Mouse (Mus musculus) CD8-positive naive resting alpha-beta T cell, adult 2 months (primary cell): ENCODE data around the gene Pdyn.

Experiments used
- DNase-seq, 2 experiments: peaks; one replicate each; pipeline ENCODE4 v3.0.0; 2022; ENCODE audit warnings: low read depth in 2 of 2, low spot score in 2 of 2

Pdyn gene

GRCm38 (mm10) chr2:129654233-129654950, 45.3 kb downstream of the Pdyn start:
- no peak for DNase-seq

- DNase-seq = no peak
Measured at GRCm38 (mm10) chr2:129653632-129654031, 46.0 kb downstream of the Pdyn start.

GRCm38 (mm10) chr2:129652616-129653015, 47.0 kb downstream of the Pdyn start:
- no peak for DNase-seq
